Mouse (Mus musculus): Measurements from ENCODE around the gene Stxbp6.

DNA sequence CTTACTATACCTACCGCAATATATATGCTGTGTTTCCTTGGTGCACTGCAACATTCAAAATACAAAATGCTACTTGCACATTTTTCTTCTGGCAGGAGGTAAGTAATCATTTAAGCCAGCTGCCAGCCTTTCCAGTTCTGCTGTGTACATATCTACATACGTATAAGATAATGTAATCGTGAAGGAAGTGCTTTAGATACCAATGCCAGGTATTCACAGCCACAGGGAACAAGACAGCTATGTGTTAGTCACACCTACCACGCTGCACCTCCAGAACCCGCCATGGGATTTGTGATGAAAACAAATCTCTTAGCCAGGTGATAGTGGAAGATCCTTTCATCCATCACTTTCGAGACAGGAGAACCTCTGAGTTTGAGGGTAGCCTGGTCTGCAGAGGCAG is 13.7 kb downstream of the Stxbp6 start:
- TF ChIP-seq CTCF (IDR thresholded peaks at IDR 0.05; ENCODE audit: control insufficient read depth, insufficient read depth, insufficient replicate concordance, low read depth, low read length) (no peak), POLR2A (IDR thresholded peaks at IDR 0.05; ENCODE audit: control insufficient read depth, low read depth, low read length) (no peak)

All from testis, adult 2 months (tissue).